ENCODE assay signal across 8 mouse cellular contexts in the genomic region with DNA sequence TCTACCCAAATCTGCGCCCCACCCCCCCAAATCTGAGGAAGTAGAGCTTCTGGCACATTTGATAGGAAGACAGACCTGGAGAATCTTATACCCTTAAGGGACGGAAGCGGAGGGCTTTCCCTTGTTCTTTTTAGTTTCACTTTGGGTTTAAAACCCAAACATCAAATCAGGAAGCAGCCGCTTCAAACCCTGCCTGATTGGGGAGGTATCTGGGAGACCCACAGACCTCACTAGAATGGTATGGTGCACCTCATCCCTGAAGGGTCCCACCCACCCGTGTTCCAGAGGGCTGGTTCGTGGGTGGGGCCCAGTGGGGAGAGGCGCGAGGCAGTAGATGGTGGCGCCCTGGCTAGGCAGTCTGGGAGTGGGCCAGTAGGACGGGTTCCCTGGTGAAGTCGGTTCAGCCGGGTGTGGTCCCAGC. TPM values are rescaled to one million over a fixed set of nuclear protein-coding genes. Genes with fewer than 3 reads are reported as not detected.
A peak's percentile ranks its signal among the peaks of the same experiment; 100 is the strongest.
DNase-seq lines count a peak whose midpoint lies in the region; ATAC-seq and TF ChIP-seq lines count a peak whose summit lies in the region.

No protein-coding gene starts in this region.

- peak overlapping the region; percentile 54; the same call in 1 of the 2 replicates for H3K27ac ChIP-seq in hindbrain, postnatal 0 days

- peak; percentile 88 for ATAC-seq in activated CD4-positive, CD25-positive, alpha-beta regulatory T cell, adult 4 months
- no peak for ATAC-seq in hindbrain, postnatal 0 days

- DNase-seq in lung, adult 18-20 months = peak; percentile 56 to 68
- DNase-seq in lung, postnatal 25 days (ENCODE audit: low spot score) = no peak
- DNase-seq in hindbrain, postnatal 0 days (ENCODE audit: low spot score) = no peak
- peak; percentile 77 for DNase-seq in naive thymus-derived CD4-positive, alpha-beta T cell, adult 2 months (ENCODE audit: low read depth)
- DNase-seq in retina, embryonic 14.5 days (ENCODE audit: low spot score) = no peak
- no peak for DNase-seq in gastrocnemius, adult 18-20 months (ENCODE audit: low spot score)
- DNase-seq in adrenal gland, adult 8-10 months = no peak

- H3K9me3 ChIP-seq in hindbrain, postnatal 0 days (ENCODE audit: low read length) = no peaks in the 10 kb centered on the region

- peaks cover 22% of the 10 kb centered on the region for H3K4me1 ChIP-seq in hindbrain, postnatal 0 days (ENCODE audit: insufficient read depth, low read length)

- no peaks in the 10 kb centered on the region for H3K27me3 ChIP-seq in hindbrain, postnatal 0 days (ENCODE audit: insufficient read depth, low read length)

- no peak overlapping the region for H3K4me3 ChIP-seq in hindbrain, postnatal 0 days (ENCODE audit: low read length)

- 0 out of 2 replicates have a peak overlapping the region, but pooled peaks have one; percentile 7 for H3K4me2 ChIP-seq in hindbrain, postnatal 0 days (ENCODE audit: low read depth, low read length)

- H3K9ac ChIP-seq in hindbrain, postnatal 0 days (replicated peaks; ENCODE audit: low read length) = no peak overlapping the region

- 83% methylated on average over 12 of the region's 12 CpGs for WGBS in hindbrain, postnatal 0 days

- no peak for TF ChIP-seq CTCF in hindbrain, postnatal 0 days (IDR thresholded peaks at IDR 0.05; ENCODE audit: low read depth)

- H3K36me3 ChIP-seq in hindbrain, postnatal 0 days (ENCODE audit: insufficient read depth, low read length) = no peaks in the 10 kb centered on the region

RNA-seq across cellular contexts. Expression of a gene that starts 44.7 kb away (rescaled TPM):
- not detected for polyA plus RNA-seq in activated CD4-positive, CD25-positive, alpha-beta regulatory T cell, adult 4 months (2017; shearing (Covaris generic))
- total RNA-seq in hindbrain, postnatal 0 days (2014; rRNA removed) = 38.4 and 41.7 TPM in 2 replicates
- polyA plus RNA-seq in hindbrain, postnatal 0 days (2015; fragmentation: Nextera tagmentation; extraction: Ambion mirVana) = 32.5 and 38.4 TPM in 2 replicates
- total RNA-seq in gastrocnemius, adult 18-20 months (2021) = 10 to 100 TPM; 47.9 to 60.8 TPM
- 10 to 100 TPM; 37.2 to 58.6 (median 47.9) TPM for total RNA-seq in adrenal gland, adult 8-10 months (2022)

Comparison
In these comparisons a context has a peak if more than half of its experiments do, and no peak if none do; other contexts are left out.
1. DNase-seq: peak in lung, adult 18-20 months (2 of 2) and naive thymus-derived CD4-positive, alpha-beta T cell, adult 2 months (single experiment); none in lung, postnatal 25 days (single experiment), hindbrain, postnatal 0 days (single experiment), retina, embryonic 14.5 days (single experiment), gastrocnemius, adult 18-20 months (single experiment) and adrenal gland, adult 8-10 months (single experiment).